Comparison of ENCODE assay signal across 16 mouse cellular contexts in the genomic region with DNA sequence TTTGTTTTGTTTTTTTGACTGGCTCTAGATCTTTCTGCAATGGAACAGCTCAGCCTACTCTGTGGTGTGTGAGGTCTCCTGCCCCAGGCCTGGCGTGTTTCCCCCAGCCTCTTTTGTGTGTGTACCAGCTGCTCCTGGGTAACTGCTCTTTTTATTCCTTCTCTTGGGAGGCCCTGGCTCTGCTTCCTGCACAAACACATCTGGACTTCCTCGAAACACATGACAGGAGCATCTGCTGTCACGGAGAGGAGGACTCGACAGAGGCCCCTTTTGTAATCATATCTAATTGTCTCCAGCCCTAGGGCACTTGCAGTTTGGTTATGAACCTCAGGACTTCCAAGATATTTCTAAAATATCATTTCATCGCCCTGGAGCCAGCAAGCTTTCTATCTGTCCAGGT.
DNase-seq lines count a peak whose midpoint lies in the region; ATAC-seq lines count a peak whose summit lies in the region.
"Had no signal": no experiment of that assay in that cellular context is flagged by ENCODE, and none has a peak within 500 bp of the region (broad histone marks: within the 10 kb centered on the region; RNA-seq: fewer than 3 reads in every experiment).

No protein-coding gene starts in this region.

- no peaks in the 10 kb centered on the region for H3K27me3 ChIP-seq in midbrain, embryonic 11.5 days (ENCODE audit: control insufficient read depth, insufficient read depth, low read length)
- no peaks in the 10 kb centered on the region for H3K27me3 ChIP-seq in midbrain, embryonic 15.5 days (replicated peaks)
- H3K27me3 ChIP-seq in embryonic facial prominence, embryonic 11.5 days (ENCODE audit: control insufficient read depth, insufficient read depth, low read length) = no peaks in the 10 kb centered on the region
- no peaks in the 10 kb centered on the region for H3K27me3 ChIP-seq in limb, embryonic 11.5 days (ENCODE audit: control insufficient read depth, insufficient read depth, low read length)

- DNase-seq in midbrain, embryonic 11.5 days (ENCODE audit: low spot score, missing footprints) = peak; percentile 78
- DNase-seq in embryonic facial prominence, embryonic 11.5 days (ENCODE audit: low spot score) = peak; percentile 53
- peak; percentile 33 for DNase-seq in forelimb bud, embryonic 11.5 days (ENCODE audit: low read depth, low spot score)
- DNase-seq in limb, embryonic 11.5 days (ENCODE audit: low spot score) = peak; percentile 32
- DNase-seq in left cerebral cortex, adult 18-20 months (ENCODE audit: low spot score in 2 of 2) = no peak
- no peak for DNase-seq in urinary bladder, postnatal 25 days (ENCODE audit: low spot score)
- DNase-seq: adrenal gland, adult 8-10 months; cerebellum, adult 18-20 months; gastrocnemius, adult 2 months; heart, adult 18-20 months; thymus, adult 18-20 months had no signal

- no peak overlapping the region for H3K4me3 ChIP-seq in midbrain, embryonic 11.5 days (ENCODE audit: low read depth, low read length)
- H3K4me3 ChIP-seq in midbrain, embryonic 15.5 days = no peak overlapping the region
- H3K4me3 ChIP-seq in embryonic facial prominence, embryonic 11.5 days (ENCODE audit: low read depth, low read length) = no peak overlapping the region
- no peak overlapping the region for H3K4me3 ChIP-seq in limb, embryonic 11.5 days (ENCODE audit: low read depth, low read length)
- H3K4me3 ChIP-seq: forebrain, embryonic 13.5 days; gastrocnemius, adult 2 months had no signal

- H3K4me1 ChIP-seq in midbrain, embryonic 11.5 days (ENCODE audit: control insufficient read depth, insufficient read depth, low read length) = peaks cover 2% of the 10 kb centered on the region; the same call in 1 of the 2 replicates
- no peaks in the 10 kb centered on the region; the same call in 1 of the 2 replicates for H3K4me1 ChIP-seq in midbrain, embryonic 15.5 days
- H3K4me1 ChIP-seq in embryonic facial prominence, embryonic 11.5 days (ENCODE audit: control insufficient read depth, insufficient read depth, low read length) = no peaks in the 10 kb centered on the region
- 0 out of 2 replicates have a peak, but pooled peaks cover 5% of the 10 kb centered on the region for H3K4me1 ChIP-seq in limb, embryonic 11.5 days (ENCODE audit: control insufficient read depth, insufficient read depth, low read length)

- no peak for ATAC-seq in midbrain, embryonic 11.5 days (ENCODE audit: low FRiP score)
- no peak for ATAC-seq in midbrain, embryonic 15.5 days (replicated peaks)
- no peak for ATAC-seq in embryonic facial prominence, embryonic 11.5 days (replicated peaks; ENCODE audit: insufficient number of reproducible peaks, low FRiP score, low TSS enrichment, low read depth)
- ATAC-seq in limb, embryonic 11.5 days (ENCODE audit: insufficient number of reproducible peaks, low FRiP score, low TSS enrichment, low read depth) = no peak
- ATAC-seq: CD4-positive, CD25-positive, alpha-beta regulatory T cell, adult 4 months; forebrain, embryonic 13.5 days had no signal

- H3K4me2 ChIP-seq in midbrain, embryonic 11.5 days = no peak overlapping the region
- no peak overlapping the region for H3K4me2 ChIP-seq in midbrain, embryonic 15.5 days
- no peak overlapping the region for H3K4me2 ChIP-seq in embryonic facial prominence, embryonic 11.5 days (ENCODE audit: low read depth, low read length)
- no peak overlapping the region for H3K4me2 ChIP-seq in limb, embryonic 11.5 days (ENCODE audit: low read depth, severe bottlenecking)
- H3K4me2 ChIP-seq: forebrain, embryonic 13.5 days; liver, embryonic 11.5 days had no signal

- no peaks in the 10 kb centered on the region for H3K9me3 ChIP-seq in midbrain, embryonic 11.5 days (ENCODE audit: control insufficient read depth, low read length)
- no peaks in the 10 kb centered on the region for H3K9me3 ChIP-seq in midbrain, embryonic 15.5 days
- H3K9me3 ChIP-seq in embryonic facial prominence, embryonic 11.5 days (replicated peaks; ENCODE audit: control insufficient read depth, low read length) = no peaks in the 10 kb centered on the region
- no peaks in the 10 kb centered on the region; the same call in 1 of the 2 replicates for H3K9me3 ChIP-seq in limb, embryonic 11.5 days (ENCODE audit: control insufficient read depth, low read length)
- H3K9me3 ChIP-seq: forebrain, embryonic 13.5 days had no signal

- peak overlapping the region; percentile 32; the same call in 1 of the 2 replicates for H3K27ac ChIP-seq in midbrain, embryonic 11.5 days (ENCODE audit: low read depth, low read length)
- no peak overlapping the region for H3K27ac ChIP-seq in midbrain, embryonic 15.5 days
- H3K27ac ChIP-seq in embryonic facial prominence, embryonic 11.5 days (replicated peaks; ENCODE audit: low read depth, low read length) = no peak overlapping the region
- no peak overlapping the region; the same call in 1 of the 2 replicates for H3K27ac ChIP-seq in limb, embryonic 11.5 days (replicated peaks; ENCODE audit: low read depth, low read length)
- H3K27ac ChIP-seq: forebrain, embryonic 13.5 days; gastrocnemius, adult 2 months; kidney, postnatal 0 days had no signal

- 67% methylated on average over 5 of the region's 5 CpGs for WGBS in midbrain, embryonic 11.5 days
- 35% methylated on average over 5 of the region's 5 CpGs for WGBS in midbrain, embryonic 15.5 days
- WGBS in embryonic facial prominence, embryonic 11.5 days = 9% methylated on average over 5 of the region's 5 CpGs
- 20% methylated on average over 5 of the region's 5 CpGs for WGBS in limb, embryonic 11.5 days

- H3K36me3 ChIP-seq in midbrain, embryonic 11.5 days (ENCODE audit: control insufficient read depth, insufficient read depth, low read length) = no peaks in the 10 kb centered on the region
- no peaks in the 10 kb centered on the region for H3K36me3 ChIP-seq in midbrain, embryonic 15.5 days (replicated peaks)
- H3K36me3 ChIP-seq in embryonic facial prominence, embryonic 11.5 days (replicated peaks; ENCODE audit: control insufficient read depth, insufficient read depth, low read depth, low read length) = no peaks in the 10 kb centered on the region
- H3K36me3 ChIP-seq in limb, embryonic 11.5 days (ENCODE audit: control insufficient read depth, insufficient read depth, low read length) = no peaks in the 10 kb centered on the region

- H3K9ac ChIP-seq in midbrain, embryonic 11.5 days (ENCODE audit: low read length) = no peak overlapping the region
- no peak overlapping the region for H3K9ac ChIP-seq in midbrain, embryonic 15.5 days
- no peak overlapping the region for H3K9ac ChIP-seq in embryonic facial prominence, embryonic 11.5 days (replicated peaks; ENCODE audit: low read length)
- no peak overlapping the region for H3K9ac ChIP-seq in limb, embryonic 11.5 days (ENCODE audit: low read length)
- H3K9ac ChIP-seq: forebrain, embryonic 13.5 days had no signal

Comparison
In these comparisons a context has a peak if more than half of its experiments do, and no peak if none do; other contexts are left out.
1. DNase-seq: peak in midbrain, embryonic 11.5 days (single experiment), embryonic facial prominence, embryonic 11.5 days (single experiment), forelimb bud, embryonic 11.5 days (single experiment) and limb, embryonic 11.5 days (single experiment); none in left cerebral cortex, adult 18-20 months (0 of 2) and urinary bladder, postnatal 25 days (single experiment).